Mouse (Mus musculus): ENCODE results near the gene Kirrel.
"Not testable (repeated sequence)": the region's sequence is repeated elsewhere in the genome, so short reads cannot be mapped to it uniquely, and the experiment has no call there.

Gene Kirrel

DNA sequence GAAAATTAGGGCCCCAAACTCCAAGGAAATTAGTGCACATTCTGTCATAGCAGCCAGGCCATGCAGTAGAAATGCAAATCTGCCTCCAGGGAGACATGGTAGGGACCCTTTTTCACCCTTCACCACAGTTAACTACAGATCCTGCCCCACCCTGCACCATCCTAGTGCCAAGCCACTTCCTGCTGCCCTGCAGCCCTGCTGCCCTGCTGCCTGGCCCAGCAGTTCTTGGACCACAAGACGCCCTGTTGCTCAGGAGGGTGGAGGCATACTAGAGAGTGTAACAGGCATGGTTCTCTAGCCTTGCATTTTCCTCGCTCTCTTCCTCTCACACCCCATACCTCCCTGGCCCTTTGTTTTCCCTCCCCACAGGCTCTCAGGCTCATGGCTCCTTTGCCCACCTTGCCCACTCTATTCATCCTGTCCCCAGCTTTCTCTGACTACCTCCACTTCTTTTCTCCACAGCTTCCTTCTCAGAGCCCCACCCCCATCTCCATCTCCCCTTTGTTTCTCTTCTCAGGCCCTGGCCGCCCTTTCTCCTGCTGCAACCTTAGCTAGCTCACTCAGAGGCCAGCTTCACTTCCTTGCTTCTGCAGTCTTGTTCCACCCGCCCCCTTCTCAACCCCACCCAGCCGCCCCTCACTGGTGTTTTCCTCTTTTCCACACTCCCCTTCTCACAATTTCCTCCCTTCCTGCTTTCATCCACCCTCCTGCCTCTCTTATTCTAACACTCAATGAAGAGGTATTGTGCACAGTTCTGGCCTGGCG lies 29.9 kb downstream of the Kirrel start:
- DNase-seq (ENCODE audit: inconsistent age in 2 of 2, low spot score in 1 of 2) = no peak

DNA sequence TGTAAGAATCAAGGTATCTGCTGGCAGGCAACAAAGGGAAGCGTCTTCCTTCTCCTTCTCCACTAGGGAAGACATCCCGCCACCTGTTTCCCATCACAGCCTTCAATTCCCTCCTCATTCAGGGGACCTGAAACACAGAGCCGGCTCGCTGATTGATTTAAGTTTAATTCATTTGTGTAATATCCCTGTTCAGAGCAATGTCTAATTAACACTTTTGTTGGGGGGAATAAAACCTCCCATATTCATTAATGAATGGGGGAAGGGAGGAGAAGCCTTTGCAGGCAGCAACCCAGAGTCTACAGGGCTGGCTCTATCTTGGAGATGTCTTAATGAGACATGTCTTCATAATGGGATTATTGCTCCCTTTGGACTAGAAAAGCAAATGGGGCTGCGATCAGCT lies 34.3 kb downstream of the Kirrel start:
- no peak for DNase-seq (ENCODE audit: inconsistent age in 2 of 2, low spot score in 1 of 2)

DNA sequence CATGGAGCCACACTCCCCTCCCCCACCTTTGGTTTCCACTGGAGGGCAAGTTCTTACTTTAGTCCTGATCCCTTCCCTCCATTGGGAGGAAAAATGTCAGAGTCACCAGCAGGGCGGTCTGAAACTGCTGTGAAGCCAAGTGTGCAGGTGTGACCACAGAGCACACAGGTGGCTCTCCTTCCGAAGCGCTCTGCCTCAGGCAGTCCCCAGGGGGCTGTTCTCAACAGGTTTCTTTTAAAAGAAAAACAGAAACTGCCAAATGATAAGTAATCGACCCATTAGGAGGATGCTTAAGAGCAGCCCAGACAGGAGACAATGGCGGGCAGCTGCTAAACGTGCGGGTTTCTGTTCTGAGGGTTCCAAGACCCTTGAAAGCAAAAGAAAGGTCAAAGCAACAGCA lies 37.8 kb downstream of the Kirrel start:
- no peak for DNase-seq (ENCODE audit: inconsistent age in 2 of 2, low spot score in 1 of 2)

DNA sequence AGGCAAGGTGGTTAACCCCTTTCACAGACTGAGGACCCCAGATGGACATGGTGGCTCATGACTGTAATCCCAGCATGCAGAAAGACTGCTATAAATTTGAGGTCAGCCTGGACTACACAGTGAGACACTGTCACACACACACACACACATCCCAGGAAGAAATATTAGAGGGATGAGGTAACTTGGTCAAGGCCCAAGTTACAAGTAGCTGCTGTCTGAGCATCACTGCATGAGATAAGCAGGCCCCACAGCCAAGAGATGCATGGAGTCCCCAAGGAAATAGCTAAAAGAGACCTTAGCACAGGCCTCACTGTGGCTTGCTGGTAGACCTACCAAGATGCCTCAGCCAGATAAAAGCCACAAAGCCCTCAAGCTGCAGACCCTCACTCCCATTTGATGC lies 39.6 kb downstream of the Kirrel start:
- DNase-seq (ENCODE audit: inconsistent age in 2 of 2, low spot score in 1 of 2) = no peak

DNA sequence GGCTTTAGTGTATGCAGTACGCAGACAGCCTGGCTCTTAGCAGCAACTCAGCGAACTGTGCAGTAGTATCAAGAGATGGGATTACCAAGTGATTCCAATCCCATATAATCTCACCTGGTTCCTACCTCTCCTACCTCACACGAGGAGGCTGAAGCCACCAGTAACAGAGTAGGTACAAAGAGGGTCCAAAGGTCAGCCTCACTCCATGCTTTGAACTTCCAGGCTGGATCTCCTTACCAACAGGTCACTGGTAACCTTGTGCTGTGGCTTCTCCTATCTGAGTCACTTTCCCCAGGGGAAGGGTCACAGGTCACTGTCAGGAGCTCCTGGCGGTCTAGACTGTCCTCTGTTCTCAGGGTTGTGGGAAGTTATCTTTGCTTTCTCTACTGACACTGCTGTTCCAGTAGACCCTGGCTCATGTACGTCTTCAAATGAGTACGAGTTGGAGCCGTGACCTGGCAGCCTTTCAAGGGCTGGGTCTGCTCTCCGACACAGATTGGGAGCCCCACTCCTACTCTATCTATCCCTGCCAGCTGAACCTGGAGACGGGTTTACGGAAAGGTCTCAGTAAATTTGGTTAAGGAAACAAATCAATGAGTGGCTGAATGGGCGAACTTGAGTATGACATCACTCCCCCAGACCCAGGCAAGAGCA lies 42.7 kb downstream of the Kirrel start:
- peak in 1 of 2 experiments; percentile 39 for DNase-seq (ENCODE audit: inconsistent age in 2 of 2, low spot score in 1 of 2)

DNA sequence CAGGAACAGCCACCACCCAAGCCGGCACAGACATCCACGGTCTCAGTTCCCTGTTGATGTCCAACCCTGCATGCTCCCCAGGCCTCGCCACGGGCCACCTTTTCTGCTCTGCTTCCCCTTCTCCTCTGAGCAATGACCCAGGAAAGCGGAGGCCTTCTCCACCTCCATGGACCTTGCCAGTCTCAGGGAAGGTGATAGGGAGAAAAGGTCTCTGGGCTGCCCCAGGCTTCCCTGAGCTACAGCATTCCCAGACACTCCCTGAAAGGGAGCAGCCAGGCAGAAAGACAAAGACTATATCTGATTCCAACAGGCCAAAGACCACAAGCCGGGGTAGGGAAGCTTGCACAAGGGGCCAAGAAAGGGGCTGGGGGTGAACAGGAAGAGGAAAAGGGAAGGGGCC lies 43.6 kb downstream of the Kirrel start:
- no peak for DNase-seq (ENCODE audit: inconsistent age in 2 of 2, low spot score in 1 of 2)

DNA sequence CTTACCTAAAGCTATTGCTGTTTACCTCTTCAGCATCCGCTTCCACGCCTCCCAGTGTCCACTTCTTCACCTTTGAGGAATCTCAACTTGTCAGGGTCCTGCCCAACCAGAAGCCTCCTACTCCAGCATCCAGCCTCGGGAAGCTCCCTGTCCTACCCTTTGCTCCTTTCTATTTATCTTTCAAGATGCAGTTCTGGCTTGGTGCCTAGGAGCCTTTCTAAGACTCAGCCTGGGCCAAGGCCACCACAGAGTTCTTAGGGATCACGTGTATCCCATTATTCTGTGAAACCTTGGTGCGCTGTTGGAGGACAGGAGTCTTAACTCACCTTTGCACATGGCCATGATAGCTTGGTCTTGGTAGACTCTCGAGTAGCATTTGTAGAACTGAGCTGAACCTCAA lies 50.8 kb downstream of the Kirrel start:
- peak; percentile 62 to 81 for DNase-seq (ENCODE audit: inconsistent age in 2 of 2, low spot score in 1 of 2)

DNA sequence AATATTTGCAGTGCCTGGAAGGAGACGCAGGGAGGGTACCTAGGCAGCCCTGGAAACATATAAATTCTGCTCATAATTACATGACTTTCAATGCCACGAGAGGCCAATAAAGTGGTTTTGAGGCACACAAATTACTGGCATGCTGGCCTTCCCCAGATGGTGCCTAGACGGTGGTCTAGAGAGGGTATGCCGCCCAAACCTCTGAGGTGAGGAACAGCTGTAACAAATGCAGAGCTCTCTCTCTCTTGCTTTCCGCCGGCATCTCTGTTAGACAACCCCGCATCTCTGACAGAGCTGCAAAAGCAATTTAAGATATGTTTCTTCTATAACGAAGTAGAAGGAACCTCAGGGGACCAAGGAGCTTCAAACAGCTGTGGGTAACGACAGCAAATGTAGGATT lies 56.3 kb downstream of the Kirrel start:
- no peak for DNase-seq (ENCODE audit: inconsistent age in 2 of 2, low spot score in 1 of 2)

DNA sequence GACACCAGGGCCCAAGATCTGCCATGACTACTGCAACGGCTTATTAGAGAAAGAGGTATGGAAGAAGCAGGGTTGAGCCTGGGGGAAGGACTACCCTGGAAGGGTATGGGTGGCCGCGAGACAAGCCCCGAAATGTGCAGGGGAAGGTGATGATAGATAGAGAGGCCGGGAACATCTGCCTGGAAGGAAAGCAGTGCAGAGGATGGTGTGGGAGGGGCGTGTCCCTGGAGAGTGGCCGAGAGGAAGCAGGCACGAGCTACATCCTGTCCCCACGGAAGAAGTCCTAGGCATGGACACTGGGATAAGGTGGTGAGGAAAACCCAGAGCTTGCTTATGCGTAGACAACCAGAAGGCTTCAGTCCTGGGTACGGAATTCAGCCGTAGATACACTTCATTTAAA lies 56.9 kb downstream of the Kirrel start:
- DNase-seq (ENCODE audit: inconsistent age in 2 of 2, low spot score in 1 of 2) = no peak

DNA sequence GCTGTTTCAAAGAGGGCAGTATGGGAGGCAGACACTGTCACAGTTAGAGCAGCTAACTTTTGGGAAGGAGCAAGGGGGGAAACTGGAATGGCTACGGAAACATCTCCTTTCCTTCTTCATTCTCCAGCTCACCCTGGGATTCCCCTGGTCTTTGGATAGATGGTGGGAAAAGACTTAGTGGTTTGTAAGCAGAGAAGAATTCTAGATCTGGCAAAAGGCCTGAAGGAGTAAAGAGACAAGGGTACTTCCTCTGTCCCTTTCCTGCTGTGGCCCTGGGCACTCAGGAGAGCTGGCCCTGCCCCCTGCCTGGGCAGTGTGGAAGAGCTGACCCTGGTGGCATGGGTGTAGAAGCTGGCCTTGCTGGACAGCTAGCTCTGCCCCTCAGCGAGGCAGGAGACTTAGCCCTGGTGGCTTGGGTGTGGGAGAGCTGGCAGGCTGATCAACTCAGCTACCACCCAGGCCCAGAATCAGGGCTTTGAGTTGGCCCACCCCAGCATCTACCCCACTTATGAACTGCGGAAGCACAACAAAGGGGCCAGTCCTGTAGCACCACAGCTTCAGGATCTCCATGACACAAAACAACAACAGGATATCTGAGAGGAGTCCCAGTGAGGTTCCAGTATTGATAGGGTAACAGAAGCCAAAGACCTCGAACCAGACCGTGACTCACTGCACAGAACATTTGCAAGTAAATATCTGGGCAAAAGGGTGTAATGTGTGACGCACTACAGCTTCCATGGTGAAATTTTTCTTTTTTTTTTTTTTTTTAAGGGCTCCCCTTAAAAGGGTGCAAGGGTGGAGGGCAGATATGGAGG lies 58.6 kb downstream of the Kirrel start:
- DNase-seq (ENCODE audit: inconsistent age in 2 of 2, low spot score in 1 of 2) = peak in 1 of 2 experiments; percentile 65

DNA sequence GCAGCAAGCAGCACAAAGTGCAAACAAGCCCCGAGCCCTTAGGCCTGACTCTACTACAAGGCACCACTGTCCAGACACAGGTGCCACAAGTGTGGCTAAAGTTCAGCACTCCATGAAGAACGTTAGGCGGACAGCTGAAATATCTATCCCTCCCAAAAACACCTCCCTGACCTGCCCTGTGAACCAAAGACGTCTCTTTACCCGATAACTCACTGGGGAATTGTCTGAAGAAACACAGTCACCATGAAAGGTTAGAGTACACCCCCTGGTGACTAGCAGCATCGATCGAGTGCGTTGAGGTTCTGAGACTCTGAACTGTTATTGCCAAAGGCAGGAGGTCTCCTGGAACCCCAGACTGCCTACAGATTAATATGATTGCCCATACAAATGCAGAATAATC lies 59.3 kb downstream of the Kirrel start:
- DNase-seq (ENCODE audit: inconsistent age in 2 of 2, low spot score in 1 of 2) = no peak

DNA sequence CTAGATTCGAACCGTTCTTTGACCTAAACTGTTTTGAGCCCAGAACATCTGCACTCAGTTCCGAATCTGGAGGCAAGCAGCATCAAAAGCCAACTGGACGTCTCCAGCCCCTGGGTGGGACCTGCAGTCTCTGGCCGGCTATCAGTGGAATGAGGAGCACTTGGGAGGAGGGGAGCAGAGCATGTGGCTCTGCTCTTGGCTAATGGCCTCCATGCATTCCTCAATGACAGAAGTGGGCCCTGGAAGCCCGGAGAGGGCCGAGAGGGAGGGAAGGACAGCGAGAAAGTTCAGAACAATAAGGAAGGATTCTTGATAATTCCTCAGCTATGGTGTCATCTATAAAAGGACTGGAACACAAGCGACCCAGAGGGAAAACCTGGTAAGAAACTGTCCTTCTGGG lies 59.7 kb downstream of the Kirrel start:
- DNase-seq (ENCODE audit: inconsistent age in 2 of 2, low spot score in 1 of 2) = peak in 1 of 2 experiments; percentile 39

DNA sequence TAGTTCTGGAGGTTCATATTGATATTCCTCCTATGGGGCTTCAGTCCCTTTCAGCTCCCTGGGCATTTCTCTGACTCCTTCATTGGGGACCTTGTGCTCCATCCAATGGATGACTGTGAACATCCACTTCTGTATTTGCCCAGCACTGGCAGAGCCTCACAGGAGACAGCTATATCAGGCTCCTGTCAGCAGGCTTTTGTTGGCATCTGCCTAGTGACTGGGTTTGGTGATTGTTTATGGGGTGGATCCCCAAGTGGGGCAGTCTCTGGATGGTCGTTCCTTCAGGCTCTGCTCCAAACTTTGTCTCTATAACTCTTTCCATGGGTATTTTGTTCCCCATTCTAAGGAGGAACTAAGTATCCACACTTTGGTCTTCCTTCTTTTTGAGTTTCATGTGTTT lies 60.7 kb downstream of the Kirrel start:
- not testable (repeated sequence) for DNase-seq (ENCODE audit: inconsistent age in 2 of 2, low spot score in 1 of 2)

DNA sequence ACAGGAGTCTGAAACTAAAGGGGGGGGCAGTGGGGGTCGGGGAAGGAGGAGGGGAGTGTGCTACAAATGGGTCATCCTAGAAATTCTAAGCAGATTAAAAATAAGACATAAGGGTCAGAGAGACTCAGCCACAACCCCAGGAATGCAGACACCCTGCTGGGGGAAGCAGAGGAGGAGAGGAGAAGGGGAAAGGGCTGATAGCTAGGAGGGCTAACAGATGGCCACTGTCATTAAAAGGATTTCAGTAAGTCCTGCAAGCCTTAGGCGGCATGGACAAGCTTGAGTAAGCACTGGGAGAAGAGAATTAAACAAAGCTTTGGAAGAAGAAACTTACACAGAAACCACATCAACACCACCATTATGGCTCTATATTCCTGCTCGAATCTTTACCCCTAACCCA lies 62.3 kb downstream of the Kirrel start:
- no peak for DNase-seq (ENCODE audit: inconsistent age in 2 of 2, low spot score in 1 of 2)

DNA sequence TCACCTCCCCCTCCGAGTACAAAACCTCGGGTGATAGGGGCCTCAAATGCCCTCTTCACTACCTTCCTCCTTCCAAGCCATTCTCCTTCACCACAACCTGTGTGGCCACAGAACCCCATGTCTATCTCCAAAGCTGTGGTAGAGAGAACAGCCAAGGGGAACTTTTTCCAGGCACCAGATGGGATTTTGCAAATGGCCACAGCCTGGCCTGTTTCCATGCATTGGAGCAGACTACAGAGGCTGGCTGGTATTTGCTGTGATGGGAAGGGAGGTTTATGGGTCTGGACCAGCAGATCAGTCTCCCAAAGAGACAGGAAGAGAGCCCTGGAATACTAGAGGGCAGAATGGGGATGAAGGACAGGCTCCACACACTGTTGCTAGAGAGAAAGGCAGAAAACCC lies 69.7 kb downstream of the Kirrel start:
- DNase-seq (ENCODE audit: inconsistent age in 2 of 2, low spot score in 1 of 2) = no peak

DNA sequence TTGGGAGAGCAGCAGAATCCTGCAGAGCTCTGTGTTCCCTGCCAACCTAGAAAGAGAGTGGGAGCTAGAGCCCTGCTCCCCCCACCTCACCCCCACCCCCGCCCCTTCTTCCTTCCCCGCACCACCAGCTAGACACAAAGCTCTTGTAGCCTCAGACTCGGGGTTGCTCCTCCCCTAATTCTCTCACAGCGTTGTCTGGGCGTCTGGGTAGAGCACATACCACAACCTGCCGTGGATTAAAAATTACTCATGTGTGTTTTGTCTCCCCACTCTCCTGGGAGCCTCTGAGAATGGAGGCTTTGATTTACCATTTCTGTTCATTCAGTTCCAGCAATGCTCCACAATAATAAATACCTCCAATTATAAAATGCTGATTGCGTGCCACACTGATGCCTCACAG lies 72.2 kb downstream of the Kirrel start:
- no peak for DNase-seq (ENCODE audit: inconsistent age in 2 of 2, low spot score in 1 of 2)

DNA sequence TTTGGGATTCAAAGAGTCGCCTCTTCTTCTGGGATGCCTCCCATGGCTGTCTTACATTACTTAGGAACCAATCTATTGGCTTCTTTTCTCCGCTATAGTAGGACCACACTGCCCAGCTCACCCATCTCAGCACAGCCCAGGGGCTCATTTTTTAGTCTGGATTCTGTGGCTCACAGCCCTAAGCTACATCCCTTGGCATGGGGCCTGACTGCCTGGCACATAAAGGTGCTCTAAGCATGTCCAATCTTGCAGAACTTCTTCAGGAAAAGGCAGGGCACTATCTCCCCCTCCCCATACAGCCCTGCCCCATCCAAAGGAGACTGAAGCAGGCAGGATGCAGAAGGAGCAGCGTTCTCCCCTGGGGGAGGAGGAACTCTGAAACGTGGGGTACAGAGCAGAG lies 73.6 kb downstream of the Kirrel start:
- no peak for DNase-seq (ENCODE audit: inconsistent age in 2 of 2, low spot score in 1 of 2)

DNA sequence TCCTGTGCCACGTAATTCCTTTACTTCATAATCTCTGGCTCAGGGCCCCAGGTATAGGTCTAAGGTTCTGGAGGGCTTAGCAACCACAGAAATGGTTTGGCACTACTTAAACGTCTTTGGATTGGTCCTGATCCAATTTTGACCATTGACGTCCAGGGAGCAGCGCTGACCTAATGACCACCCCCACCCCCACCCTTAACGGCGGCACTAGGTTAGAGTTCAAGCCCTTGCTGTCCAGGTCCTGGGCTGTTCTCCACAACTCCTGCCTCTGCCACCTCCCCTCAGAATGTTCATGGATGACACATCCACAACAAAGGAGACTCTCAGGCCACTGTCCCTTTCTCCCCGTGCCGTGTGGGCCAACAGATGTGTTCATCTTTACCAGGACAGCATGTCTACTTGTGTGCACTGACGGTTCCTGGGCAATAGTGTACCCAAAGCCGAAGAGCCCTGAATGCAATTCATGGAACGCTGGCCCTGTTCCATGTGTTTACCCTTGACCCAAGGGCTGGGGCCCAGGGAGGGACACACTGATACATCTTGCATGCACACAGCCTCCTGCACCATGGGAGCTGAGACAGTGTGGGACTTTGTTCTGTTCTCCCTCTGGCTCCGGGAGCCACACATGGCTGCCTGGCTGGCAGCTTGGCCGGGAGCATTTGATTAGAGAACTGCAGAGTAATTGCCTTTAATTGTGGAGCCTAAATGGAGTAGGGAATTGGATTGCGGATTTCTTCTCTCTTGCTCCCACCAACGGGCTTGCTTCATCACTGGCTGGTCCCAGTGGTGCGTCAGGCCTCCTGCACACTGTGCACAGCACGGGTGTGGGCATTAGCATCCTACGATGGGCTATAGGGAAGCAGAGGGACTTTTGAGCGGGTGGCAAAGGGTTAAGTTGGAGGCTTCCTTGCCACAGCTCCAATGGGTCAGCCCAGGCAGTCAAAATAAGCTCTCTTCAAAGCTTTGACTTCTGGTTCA lies 76.3 kb downstream of the Kirrel start:
- peak; percentile 59 to 77 for DNase-seq (ENCODE audit: inconsistent age in 2 of 2, low spot score in 1 of 2)

DNA sequence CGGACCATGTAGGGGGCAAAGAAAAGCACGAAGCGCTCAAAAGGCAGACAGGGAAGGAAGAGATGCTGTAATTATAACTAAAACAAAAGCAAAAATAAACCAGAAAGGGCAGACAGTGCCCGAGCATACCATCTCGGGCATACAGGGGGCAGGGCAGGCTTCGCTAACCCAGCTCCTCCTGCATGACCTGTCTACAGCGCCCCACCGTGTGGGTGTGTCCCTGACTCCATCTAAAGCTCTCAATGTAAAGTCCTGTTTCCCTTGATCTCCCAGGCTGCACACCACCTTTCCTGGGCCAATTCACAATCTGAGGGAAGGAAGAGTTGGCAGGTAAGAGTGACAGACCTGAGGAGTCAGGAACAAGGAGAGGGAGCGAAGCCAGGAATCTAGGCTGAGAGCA lies 77.3 kb downstream of the Kirrel start:
- no peak for DNase-seq (ENCODE audit: inconsistent age in 2 of 2, low spot score in 1 of 2)

DNA sequence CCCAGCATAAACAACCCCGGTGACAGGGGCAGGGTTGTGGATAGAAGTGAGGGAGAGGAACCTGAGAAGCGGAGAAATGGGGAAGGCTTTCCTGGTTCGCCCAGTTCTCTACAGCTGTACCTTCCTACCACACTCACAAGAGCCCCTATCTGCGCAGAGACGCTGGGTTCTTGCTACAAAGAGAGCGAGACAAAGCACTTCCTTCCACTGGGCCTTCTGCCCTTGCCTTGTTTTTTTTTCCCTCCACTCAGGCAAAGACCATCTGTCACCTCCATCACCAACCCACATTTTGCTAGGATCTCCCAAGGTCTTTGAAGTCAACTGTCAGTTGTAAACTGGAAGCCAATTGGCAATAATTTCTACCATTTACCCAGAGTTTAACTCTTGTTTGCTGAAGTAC lies 80.8 kb downstream of the Kirrel start:
- peak in 1 of 2 experiments; percentile 48 for DNase-seq (ENCODE audit: inconsistent age in 2 of 2, low spot score in 1 of 2)

All from adrenal gland, adult (tissue).